Mouse (Mus musculus) spleen, adult 12 weeks (tissue): ENCODE results near the gene Sap18.
A peak's percentile ranks its signal among the peaks of the same experiment; 100 is the strongest.
"Not testable (repeated sequence)": the region's sequence is repeated elsewhere in the genome, so short reads cannot be mapped to it uniquely, and the experiment has no call there.

ENCODE experiments used
- DNase-seq: peaks from one replicate; pipeline ENCODE4 v3.0.0; 2022; ENCODE audit warnings: low spot score

Sap18 gene

DNA sequence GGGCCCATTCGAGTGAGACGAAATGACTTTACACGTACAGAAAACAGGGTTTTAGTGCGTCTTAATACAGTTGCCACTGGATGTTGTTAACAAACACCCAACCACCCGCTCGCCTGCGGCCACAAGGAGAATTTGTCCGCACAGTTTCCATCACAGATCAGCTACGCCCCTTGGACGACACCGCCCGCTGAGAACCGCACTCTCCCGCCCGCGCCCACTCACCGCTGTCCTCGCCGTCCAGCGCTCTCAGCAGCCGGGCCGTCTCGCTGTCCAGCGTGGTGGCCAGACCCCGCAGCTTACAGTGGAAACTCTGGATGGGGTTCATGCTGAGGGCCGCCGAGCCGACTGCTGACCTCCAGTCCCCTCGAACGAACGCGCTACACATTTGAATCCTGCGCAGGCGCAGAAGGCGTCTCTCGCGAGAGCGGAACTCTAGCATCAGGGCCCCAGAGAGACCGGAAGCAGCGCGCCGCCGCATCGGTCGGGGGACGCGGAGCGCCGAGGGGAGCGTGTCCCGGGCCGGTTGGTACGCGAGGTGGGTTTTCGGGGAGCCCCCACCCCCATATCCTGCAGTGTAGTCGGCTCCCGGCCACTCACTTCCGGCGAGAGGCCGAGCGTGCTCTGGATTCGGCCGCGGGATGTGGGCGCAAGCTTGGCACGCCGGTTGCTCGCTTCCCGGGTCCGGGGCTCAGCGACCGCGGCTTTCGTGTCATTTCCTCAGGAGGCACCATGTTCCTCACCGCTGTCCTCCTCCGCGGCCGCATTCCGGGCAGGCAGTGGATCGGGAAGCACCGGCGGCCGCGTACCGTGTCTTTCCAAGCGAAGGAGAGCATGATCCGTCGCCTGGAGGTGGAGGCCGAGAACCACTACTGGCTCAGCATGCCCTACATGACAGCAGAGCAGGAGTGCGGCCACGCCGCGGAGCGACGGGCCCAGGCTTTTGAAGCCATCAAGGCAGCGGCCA is 28.1 kb downstream of the Sap18 start, which contains the start of the genes Ska3 and Mrpl57:
Gene Ska3, minus strand, starts transcription at position 398 of the 964 bp plus-strand sequence.
Gene Mrpl57, plus strand, starts transcription at position 447 of the 964 bp plus-strand sequence.
- peak; percentile 92 for DNase-seq

DNA sequence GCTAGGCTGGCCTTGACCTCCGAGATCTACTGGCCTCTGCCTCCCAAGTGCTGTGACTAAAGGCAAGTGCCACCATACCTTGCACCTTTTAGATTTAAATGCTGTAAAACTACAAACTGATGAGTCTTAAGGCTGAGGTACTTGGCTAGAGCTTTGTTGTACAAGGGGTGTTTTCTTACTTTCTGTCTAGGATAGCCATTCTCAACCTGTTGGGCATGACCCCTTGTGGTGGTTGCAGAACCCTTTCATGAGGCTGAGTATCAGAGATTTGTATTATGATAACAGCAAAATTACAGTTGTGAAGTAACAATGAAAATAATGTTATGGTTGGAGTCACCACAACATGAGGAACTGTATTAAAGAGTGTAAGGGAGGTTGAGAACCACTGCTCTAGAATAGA is 29.3 kb downstream of the Sap18 start:
- no peak for DNase-seq

DNA sequence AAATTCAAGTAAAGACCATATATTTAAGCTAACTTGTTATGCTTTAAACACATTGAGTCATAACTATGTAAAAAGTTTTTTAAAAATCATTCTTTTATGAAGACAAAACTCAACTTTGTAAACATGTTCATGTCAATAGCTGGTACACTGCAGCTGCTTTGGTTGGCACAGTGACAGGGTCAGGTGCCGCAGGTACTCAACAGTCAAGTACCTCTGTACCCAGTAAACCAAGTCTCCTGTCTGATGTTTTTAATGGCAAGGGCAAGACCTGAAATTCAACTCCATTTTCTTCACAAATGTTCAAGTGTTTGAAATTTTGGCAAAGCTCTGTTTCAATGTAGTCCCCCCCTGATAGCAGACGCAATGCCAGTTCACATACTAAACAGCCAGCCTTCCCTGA is 35.5 kb downstream of the Sap18 start:
- DNase-seq = no peak

DNA sequence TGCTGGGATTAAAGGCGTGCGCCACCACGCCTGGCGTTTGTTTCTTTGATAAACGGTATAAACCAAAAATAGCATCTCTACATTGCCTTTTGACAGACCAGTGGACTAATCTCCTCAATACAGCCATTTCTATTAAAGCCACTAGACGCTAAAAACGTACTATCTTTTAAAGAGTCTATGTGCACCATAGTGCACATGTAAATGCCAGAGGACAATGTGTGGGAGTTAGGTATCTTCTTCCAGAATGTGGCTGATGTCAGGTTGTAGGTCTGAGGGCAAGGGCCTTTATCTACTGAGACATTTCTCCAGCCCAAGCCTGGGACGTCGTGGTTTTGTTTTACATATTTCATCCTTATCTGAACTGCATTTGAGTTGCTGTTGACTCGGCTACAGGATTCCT is 37.2 kb downstream of the Sap18 start:
- no peak for DNase-seq

DNA sequence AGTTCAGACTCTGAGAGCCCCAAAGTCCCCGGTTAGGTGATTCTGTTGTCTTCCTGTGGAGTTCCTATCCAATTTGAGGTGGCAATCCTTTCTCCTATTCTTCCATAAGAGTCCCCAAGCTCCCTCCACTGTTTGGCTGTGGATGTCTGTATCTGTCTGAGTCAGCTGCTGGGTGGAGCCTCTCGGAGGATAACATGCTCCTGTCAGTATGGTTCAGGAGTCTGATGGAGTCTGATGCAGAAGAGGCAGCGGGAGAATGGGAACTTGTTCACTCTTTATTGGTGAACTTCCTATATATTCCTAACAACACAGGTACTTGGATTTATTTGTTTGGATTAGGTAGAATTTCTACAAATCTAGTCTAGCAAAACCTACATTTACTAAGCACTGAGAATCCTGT is 46.6 kb downstream of the Sap18 start:
- no peak for DNase-seq

DNA sequence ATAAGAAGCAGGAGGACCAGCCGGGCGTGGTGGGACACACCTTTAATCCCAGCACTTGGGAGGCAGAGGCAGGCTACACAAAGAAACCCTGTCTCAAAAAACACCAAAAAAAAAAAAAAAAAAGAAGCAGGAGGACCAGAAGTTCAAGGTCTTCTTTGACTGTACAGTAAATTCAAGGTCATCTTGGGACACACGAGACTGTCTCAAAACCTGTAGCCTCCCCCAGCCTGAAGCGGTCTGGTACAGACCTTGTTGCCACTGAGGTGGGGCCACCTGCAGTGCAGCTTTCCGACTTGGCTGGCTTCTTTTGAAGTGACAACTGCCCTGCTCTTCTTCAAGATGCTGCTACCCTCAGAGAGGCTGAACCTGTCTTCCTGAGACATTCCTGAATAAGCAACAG is 50.1 kb downstream of the Sap18 start:
- not testable (repeated sequence) for DNase-seq

DNA sequence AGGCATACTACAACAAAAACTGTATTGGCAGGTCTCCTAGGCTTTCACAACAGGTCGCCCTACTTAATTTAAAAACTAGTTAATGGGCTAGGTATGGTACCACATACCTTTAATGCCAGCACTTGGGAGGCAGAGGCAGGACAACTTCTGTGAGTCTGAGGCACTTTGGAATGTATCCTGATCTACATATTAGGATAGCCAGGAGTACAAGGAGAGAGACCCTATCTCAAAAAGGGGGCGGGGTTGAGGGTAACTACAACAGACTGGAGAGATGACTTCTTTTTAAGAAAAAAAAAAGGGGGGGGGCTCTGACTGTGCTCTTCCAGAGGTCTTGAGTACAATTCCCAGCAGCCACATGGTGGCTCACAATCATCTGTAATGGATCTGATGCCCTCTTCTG is 50.7 kb downstream of the Sap18 start:
- DNase-seq = no peak

DNA sequence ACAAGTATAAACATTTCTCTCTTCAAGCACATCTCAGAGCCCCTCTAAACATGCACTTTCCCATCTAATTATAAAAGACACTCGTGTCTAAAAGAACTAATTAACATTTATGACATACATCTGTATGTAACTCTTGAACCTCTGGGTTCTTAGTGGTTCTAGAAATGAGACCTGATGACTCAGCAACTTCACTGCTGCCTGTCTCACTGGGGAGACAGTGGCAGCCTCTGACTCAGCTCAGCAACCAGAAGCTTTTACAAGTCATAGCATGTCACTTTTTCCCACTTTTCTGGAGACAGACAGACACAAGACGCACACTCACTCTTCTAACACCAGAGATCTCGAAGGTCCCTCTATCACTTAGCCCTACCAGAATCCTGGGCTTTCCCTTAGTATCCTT is 52.4 kb downstream of the Sap18 start:
- DNase-seq = no peak

DNA sequence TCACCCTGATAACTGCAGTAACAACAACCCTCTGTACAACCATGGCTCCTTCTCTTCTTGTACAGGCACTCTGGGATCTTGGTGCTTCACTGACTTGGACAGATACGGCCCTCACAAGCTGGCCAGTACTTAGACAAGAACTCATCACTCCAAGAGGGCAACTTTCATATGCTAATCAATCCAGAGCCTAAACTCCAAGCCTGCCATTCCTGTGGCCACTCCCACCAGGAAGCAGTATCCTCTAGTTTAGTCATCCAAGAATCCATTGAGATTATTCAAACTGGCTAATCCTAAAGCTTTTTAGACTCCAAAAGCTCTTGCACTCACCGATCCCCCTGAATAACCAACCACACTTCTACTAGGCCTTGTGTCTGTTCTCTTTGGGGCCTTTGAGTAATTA is 55.0 kb downstream of the Sap18 start:
- DNase-seq = no peak

DNA sequence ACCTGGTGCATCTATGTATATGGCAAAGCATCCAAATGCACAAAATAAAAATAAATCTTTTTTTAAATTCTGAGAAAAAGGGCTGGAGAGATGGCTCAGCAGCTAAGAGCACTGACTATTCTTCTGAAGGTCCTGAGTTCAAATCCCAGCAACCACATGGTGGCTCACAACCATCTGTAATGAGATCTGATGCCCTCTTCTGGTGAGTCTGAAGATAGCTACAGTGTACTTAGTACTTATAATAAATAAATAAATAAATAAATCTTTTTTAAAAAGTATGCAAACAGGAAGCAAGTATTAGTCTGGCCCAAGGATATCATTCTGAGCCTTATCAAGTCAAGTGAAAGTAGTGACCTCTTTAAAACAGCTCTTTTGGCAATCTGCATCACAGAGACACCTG is 58.1 kb downstream of the Sap18 start:
- DNase-seq = not testable (repeated sequence)
